Mouse (Mus musculus): Measurements from ENCODE around the gene Efr3b.

Gene Efr3b

GRCm38 (mm10) chr12:4036157-4036556 lies 2.6 kb downstream of the Efr3b start:
- no peak for DNase-seq (ENCODE audit: low read depth)

GRCm38 (mm10) chr12:4029064-4029463 lies 9.7 kb downstream of the Efr3b start:
- no peak for DNase-seq (ENCODE audit: low read depth)

GRCm38 (mm10) chr12:4028516-4028915 lies 10.2 kb downstream of the Efr3b start:
- DNase-seq (ENCODE audit: low read depth), result no peak

GRCm38 (mm10) chr12:4024356-4024755 lies 14.4 kb downstream of the Efr3b start:
- DNase-seq (ENCODE audit: low read depth), result no peak

GRCm38 (mm10) chr12:4023501-4023900 lies 15.2 kb downstream of the Efr3b start:
- no peak for DNase-seq (ENCODE audit: low read depth)

GRCm38 (mm10) chr12:4022845-4023244 lies 15.9 kb downstream of the Efr3b start:
- peak; percentile 24 for DNase-seq (ENCODE audit: low read depth)

GRCm38 (mm10) chr12:4020505-4020904 lies 18.2 kb downstream of the Efr3b start:
- DNase-seq (ENCODE audit: low read depth), result no peak

GRCm38 (mm10) chr12:4016321-4016720 lies 22.4 kb downstream of the Efr3b start:
- no peak for DNase-seq (ENCODE audit: low read depth)

GRCm38 (mm10) chr12:4015741-4016140 lies 23.0 kb downstream of the Efr3b start:
- no peak for DNase-seq (ENCODE audit: low read depth)

GRCm38 (mm10) chr12:4015255-4015654 lies 23.5 kb downstream of the Efr3b start:
- peak; percentile 17 for DNase-seq (ENCODE audit: low read depth)

- no peak for DNase-seq (ENCODE audit: low read depth)
Observed at GRCm38 (mm10) chr12:4011715-4012114, 27.0 kb downstream of the Efr3b start.

GRCm38 (mm10) chr12:4011301-4011700 lies 27.4 kb downstream of the Efr3b start:
- no peak for DNase-seq (ENCODE audit: low read depth)

GRCm38 (mm10) chr12:4008731-4009130 lies 30.0 kb downstream of the Efr3b start:
- no peak for DNase-seq (ENCODE audit: low read depth)

- DNase-seq (ENCODE audit: low read depth), result no peak
Observed at GRCm38 (mm10) chr12:4007766-4008165, 30.9 kb downstream of the Efr3b start.

- peak; percentile 73 for DNase-seq (ENCODE audit: low read depth)
Observed at GRCm38 (mm10) chr12:4007181-4007580, 31.5 kb downstream of the Efr3b start.

GRCm38 (mm10) chr12:4006079-4006478 lies 32.6 kb downstream of the Efr3b start:
- no peak for DNase-seq (ENCODE audit: low read depth)

- no peak for DNase-seq (ENCODE audit: low read depth)
Observed at GRCm38 (mm10) chr12:4004648-4005047, 34.1 kb downstream of the Efr3b start.

- DNase-seq (ENCODE audit: low read depth), result no peak
Observed at GRCm38 (mm10) chr12:4000406-4000805, 38.3 kb downstream of the Efr3b start.

GRCm38 (mm10) chr12:3996749-3997148 lies 42.0 kb downstream of the Efr3b start:
- no peak for DNase-seq (ENCODE audit: low read depth)

- DNase-seq (ENCODE audit: low read depth), result no peak
Observed at GRCm38 (mm10) chr12:3991047-3991446, 47.7 kb downstream of the Efr3b start.

GRCm38 (mm10) chr12:3989943-3990342 lies 48.8 kb downstream of the Efr3b start:
- DNase-seq (ENCODE audit: low read depth), result no peak

- no peak for DNase-seq (ENCODE audit: low read depth)
Observed at GRCm38 (mm10) chr12:3984446-3984845, 54.3 kb downstream of the Efr3b start.

GRCm38 (mm10) chr12:3983736-3984135 lies 55.0 kb downstream of the Efr3b start:
- peak; percentile 88 for DNase-seq (ENCODE audit: low read depth)

GRCm38 (mm10) chr12:3982257-3982656 lies 56.5 kb downstream of the Efr3b start:
- DNase-seq (ENCODE audit: low read depth), result no peak

Data from NIH3T3 (cell line).